Mouse (Mus musculus) ES-Bruce4 (cell line): ENCODE data around the gene A3galt2. TPM values are rescaled to one million over a fixed set of nuclear protein-coding genes. Genes with fewer than 3 reads are reported as not detected.

Experiments
- H3K27ac ChIP-seq: 2 replicates; pipeline ENCODE4 v1.5.1; 2012; ENCODE audit warnings: low read length, inconsistent platforms; ENCODE audit not compliant: insufficient read depth
- H3K27me3 ChIP-seq: 2 replicates; pipeline ENCODE4 v1.6.1; 2012; ENCODE audit warnings: mild to moderate bottlenecking, low read length, inconsistent platforms; ENCODE audit not compliant: control insufficient read depth, poor library complexity, insufficient read depth, severe bottlenecking
- H3K36me3 ChIP-seq: 2 replicates; pipeline ENCODE4 v1.6.1; 2012; ENCODE audit warnings: inconsistent platforms, mild to moderate bottlenecking, low read length, moderate library complexity; ENCODE audit not compliant: control insufficient read depth, poor library complexity, insufficient read depth, severe bottlenecking
- H3K4me1 ChIP-seq: one replicate; pipeline ENCODE4 v1.8.1; 2011; ENCODE audit warnings: low read length; ENCODE audit not compliant: control insufficient read depth, insufficient read depth
- H3K4me3 ChIP-seq: 2 replicates; pipeline ENCODE4 v1.5.1; 2011; ENCODE audit warnings: low read depth, mild to moderate bottlenecking, low read length
- H3K9ac ChIP-seq: 2 replicates; pipeline ENCODE4 v1.6.1; 2012; ENCODE audit warnings: low read depth, mild to moderate bottlenecking, inconsistent platforms; ENCODE audit not compliant: poor library complexity, severe bottlenecking
- H3K9me3 ChIP-seq: replicated peaks from 2 replicates; pipeline ENCODE4 v1.6.1; 2012; ENCODE audit warnings: mild to moderate bottlenecking, low read length, inconsistent platforms; ENCODE audit not compliant: control insufficient read depth, poor library complexity, insufficient read depth, severe bottlenecking
- CTCF ChIP-seq: IDR thresholded peaks from one replicate; pipeline ENCODE4 v1.8.1; 2011; ENCODE audit warnings: low read depth, low read length
- EP300 ChIP-seq: IDR thresholded peaks from 2 replicates; pipeline ENCODE4 v1.6.1; 2011; ENCODE audit warnings: low read depth, low read length; ENCODE audit not compliant: insufficient read depth
- POLR2A ChIP-seq: IDR thresholded peaks from one replicate; pipeline ENCODE4 v1.8.1; 2011; ENCODE audit warnings: low read length; ENCODE audit not compliant: insufficient read depth
- polyA plus RNA-seq: library from polyadenylated mRNA; stranded (reverse); fragments of >200 nt; gene quantifications from 2 replicates; pipeline ENCODE4 v1.2.4, GENCODE M21; 2011; ENCODE audit warnings: low read depth; ENCODE audit not compliant: missing spikeins, insufficient read depth, insufficient read length

The A3galt2 gene
- polyA plus RNA-seq, result not detected in 2 replicates

DNA sequence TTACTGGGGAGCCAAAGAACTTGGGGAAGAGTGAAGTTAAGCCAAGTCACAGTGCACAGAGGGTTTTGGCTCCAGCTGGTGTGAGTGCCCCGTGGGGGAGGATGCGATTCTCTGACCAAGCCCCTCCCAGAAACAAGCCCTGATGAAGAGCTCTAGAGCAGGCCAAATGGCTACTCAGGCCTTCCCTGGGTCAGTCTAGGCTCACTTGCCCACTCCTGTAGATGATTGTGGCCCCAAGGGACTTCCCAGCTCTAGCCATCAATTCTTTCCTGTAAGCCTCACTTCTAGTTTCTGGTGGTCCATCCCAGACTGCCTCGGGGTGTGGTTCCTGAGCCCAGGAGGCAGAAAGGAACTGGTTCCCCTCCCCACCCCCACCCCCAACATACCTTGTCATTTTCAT lies at the start of gene A3galt2:
A3galt2 (plus strand) TSS at position 301 of the 400 bp plus-strand sequence.
- Histone ChIP-seq H3K9me3 (no peaks in the 10 kb centered on the region), H3K27ac (no peak within 1 kb of the TSS), H3K4me1 (peaks cover 5% of the 10 kb centered on the region), H3K27me3 (no peaks in the 10 kb centered on the region), H3K4me3 (no peak within 1 kb of the TSS), H3K36me3 (0 out of 2 replicates have a peak, but pooled peaks cover under 1% of the 10 kb centered on the region), H3K9ac (no peak within 1 kb of the TSS)
- TF ChIP-seq EP300 (no peak), CTCF (no peak), POLR2A (no peak)

DNA sequence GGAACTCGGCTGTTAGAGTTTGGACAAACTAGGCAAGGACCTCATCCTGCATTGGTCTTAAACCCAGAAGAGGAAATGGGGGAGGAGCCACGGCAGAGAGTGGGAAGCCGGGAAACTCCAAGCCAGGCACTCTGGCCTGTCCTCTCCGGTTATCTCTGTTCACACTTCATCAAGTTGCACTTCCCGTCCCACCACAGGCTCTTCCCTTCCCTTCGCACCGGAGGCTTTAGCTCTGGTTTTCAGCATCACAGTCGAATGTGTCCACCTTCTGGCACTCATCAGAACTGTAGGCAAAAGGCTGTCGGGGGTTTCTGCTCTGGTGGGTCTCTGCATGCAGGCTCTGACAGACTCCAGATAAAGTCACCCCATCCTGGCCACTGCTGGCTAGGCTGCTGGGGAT lies 48.5 kb upstream of the A3galt2 start:
- Histone ChIP-seq H3K36me3 (no peaks in the 10 kb centered on the region), H3K4me3 (no peak overlapping the region), H3K9me3 (no peaks in the 10 kb centered on the region), H3K4me1 (no peaks in the 10 kb centered on the region), H3K9ac (no peak overlapping the region), H3K27ac (no peak overlapping the region), H3K27me3 (no peaks in the 10 kb centered on the region)
- no peak for TF ChIP-seq EP300
- TF ChIP-seq POLR2A, result no peak
- no peak for TF ChIP-seq CTCF

DNA sequence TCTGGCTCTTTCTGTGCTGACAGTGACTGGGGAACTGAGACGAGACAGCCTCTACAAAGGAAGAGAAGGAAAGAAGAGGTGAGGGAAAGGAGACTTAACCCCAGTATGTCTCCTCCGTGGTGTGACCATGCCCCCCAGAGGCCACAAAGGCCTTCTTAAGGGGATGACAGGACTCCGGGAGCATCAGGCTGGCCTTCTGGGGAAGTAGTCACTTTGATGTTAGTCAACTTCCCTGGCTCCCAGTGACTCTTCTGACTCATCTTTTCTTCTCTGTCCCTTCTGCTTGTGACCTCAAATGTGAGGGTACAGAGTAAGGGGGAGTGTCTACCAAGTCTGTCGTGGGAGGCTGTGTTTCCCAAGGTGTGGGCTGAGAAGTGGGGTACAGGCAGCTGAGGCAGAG lies 47.8 kb upstream of the A3galt2 start:
- Histone ChIP-seq H3K27me3 (no peaks in the 10 kb centered on the region), H3K27ac (no peak overlapping the region), H3K9me3 (no peaks in the 10 kb centered on the region), H3K36me3 (no peaks in the 10 kb centered on the region), H3K9ac (no peak overlapping the region), H3K4me3 (no peak overlapping the region), H3K4me1 (no peaks in the 10 kb centered on the region)
- TF ChIP-seq EP300 (no peak), CTCF (no peak), POLR2A (no peak)

DNA sequence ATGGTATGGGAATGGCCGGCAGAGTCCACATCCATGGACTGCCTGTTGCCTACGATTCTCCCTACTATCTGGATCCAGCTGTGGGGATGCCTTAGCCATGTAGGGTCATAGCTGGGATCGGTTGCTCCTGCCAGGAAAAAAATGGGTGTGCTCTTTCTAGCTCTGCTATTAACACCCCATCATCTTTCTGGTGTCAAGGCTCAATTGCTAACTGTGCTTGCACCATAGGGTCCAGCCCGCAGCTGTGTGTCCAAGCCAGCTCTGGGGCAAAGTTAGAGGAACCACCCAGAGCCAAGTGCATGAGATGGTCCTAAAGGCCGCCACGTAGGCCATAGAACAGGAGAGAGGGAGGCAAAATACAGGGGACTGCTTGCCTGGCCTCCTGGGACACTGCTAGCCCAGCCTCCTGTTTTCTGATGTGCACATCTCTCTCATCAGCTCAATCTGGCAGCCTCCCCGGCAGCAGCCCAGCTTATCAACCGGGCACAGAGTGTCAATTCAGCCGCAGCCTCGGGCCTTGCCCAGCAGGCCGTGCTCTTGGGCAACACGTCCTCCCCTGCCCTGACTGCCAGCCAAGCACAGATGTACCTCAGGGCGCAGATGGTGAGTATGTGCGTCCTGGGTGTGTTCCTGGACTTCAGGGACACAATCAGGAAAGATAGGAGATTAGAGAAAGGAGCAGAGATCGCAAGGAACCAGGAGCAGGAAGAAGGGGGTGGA lies 45.9 kb upstream of the A3galt2 start:
- H3K4me1 ChIP-seq, result no peaks in the 10 kb centered on the region
- no peaks in the 10 kb centered on the region for H3K36me3 ChIP-seq
- no peak for TF ChIP-seq CTCF
- TF ChIP-seq EP300, result no peak
- no peak for TF ChIP-seq POLR2A
- no peak overlapping the region for H3K27ac ChIP-seq
- no peak overlapping the region for H3K4me3 ChIP-seq
- no peaks in the 10 kb centered on the region for H3K9me3 ChIP-seq
- H3K27me3 ChIP-seq, result no peaks in the 10 kb centered on the region
- no peak overlapping the region for H3K9ac ChIP-seq

DNA sequence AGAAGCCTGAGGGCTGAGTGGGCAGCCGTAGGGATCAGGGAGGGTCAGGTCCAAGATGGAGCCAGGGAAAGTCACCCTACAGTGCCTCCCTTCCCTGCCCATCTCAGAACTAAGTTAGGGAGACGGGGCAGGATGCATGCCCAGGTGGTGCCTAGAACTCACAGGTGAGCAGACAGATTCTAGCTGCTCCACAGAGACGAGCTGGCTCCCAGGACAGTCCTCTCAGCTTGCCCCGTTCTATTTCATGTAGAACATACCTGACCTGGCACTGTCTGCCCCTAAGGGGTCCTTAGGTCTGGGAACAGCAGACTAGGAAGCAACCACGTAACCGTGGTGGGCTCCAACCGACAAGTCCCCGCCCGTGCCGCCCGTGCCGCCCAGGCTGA lies 45.4 kb upstream of the A3galt2 start:
- Histone ChIP-seq H3K36me3 (no peaks in the 10 kb centered on the region), H3K27ac (no peak overlapping the region), H3K9ac (no peak overlapping the region), H3K4me1 (no peaks in the 10 kb centered on the region), H3K27me3 (no peaks in the 10 kb centered on the region), H3K9me3 (no peaks in the 10 kb centered on the region), H3K4me3 (no peak overlapping the region)
- TF ChIP-seq POLR2A (no peak), CTCF (no peak), EP300 (no peak)

DNA sequence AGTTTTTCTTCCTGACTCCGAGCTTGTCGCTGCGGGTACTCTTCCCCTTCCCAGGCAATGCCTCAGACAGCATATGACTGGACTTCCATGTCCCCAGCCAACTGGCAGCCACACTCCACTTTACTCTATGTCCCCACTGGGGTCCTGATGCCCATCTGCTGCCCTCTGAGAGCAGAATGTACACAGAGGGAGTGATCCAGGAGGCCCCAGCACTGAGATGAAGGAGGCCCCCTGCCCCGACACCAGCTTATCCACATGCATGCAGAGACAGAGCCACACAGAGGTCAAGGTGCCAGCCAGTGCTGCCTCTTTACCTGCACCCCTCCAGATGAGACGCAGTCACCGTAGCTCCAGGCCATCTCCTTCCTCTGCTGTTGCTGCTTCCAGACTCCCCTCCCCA lies 44.9 kb upstream of the A3galt2 start:
- H3K27me3 ChIP-seq, result no peaks in the 10 kb centered on the region
- TF ChIP-seq EP300 (no peak), CTCF (no peak), POLR2A (no peak)
- H3K36me3 ChIP-seq, result no peaks in the 10 kb centered on the region
- no peak overlapping the region for H3K4me3 ChIP-seq
- no peak overlapping the region for H3K27ac ChIP-seq
- H3K9me3 ChIP-seq, result no peaks in the 10 kb centered on the region
- H3K4me1 ChIP-seq, result no peaks in the 10 kb centered on the region
- no peak overlapping the region for H3K9ac ChIP-seq
